Mouse (Mus musculus) retina, postnatal 1 day (tissue): ENCODE measurements at regions not wholly inside any gene's neighbourhood (a gene's known extent, or its start where the extent isn't known, plus 50 kb on each side); places are given as distances from the start of the nearest gene placed in this dataset.
A peak's percentile ranks its signal among the peaks of the same experiment; 100 is the strongest.

Experiments used
- DNase-seq: peaks from one replicate; pipeline ENCODE4 v3.0.0-alpha.2; 2012

DNA sequence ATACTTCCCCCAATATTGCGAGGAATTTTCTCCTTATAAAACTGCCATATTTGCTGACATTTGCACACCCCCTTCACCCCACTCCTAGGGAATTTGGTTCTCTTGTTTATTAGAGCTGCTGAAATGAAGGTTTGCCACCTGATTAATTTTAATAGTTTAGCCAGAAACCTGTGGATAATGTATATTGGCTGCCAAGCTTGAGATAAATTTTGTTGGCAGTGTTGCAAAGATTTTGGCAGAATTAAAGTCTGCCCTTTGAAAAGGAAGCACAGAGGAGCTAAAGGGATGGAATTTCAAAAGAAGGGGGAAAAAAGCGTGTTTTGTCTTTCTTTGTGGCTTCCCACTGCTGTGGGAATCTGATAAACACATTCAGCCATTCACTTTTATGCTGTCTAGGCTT is 354.6 kb upstream of the Car10 start:
- no peak for DNase-seq

DNA sequence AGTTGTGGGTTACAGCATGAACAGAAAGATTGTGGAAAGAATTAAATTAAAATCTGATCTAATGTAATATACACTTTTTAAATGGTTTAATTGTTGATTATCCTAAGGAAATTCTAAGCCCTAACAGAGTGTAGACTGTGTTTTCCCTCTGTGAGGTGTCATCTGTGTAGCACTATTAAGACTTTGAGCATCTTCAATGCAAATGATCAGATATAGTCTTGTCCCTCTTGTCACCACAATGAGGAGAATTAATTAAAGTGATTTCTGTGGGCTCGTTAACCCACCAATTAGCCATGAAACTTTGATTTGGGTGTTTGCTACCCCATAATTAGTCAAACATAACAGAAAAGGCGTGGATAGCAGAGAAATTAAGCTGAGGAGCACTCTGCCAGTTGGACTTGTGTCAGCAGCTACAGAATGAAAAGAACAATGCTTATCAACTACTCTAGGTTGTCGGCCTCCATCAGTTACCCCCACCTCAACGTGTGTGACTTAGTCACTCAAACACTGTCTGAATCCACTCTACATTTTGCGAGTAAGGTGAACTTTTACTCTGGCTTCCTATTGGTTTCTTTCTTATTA is 339.4 kb upstream of the Car10 start:
- peak; percentile 27 for DNase-seq

DNA sequence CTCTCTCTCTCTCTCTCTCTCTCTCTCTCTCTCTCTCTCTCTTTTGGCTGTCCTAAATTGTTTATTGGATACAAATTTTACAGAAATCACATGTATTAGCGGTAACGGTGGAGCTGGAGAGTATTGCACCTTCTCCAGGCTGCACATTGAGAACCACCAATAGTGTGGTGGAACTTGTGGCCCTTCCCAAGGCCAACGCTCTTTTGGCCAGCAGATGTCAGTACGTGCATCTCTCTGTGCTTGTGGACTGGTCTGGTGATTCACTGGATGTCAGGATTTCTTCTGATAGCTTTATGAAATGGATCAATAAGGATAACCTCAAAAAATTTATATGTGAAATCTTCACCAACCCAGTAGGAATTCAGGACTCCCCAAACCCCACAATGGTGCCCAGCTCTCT is 327.9 kb upstream of the Car10 start:
- no peak for DNase-seq

DNA sequence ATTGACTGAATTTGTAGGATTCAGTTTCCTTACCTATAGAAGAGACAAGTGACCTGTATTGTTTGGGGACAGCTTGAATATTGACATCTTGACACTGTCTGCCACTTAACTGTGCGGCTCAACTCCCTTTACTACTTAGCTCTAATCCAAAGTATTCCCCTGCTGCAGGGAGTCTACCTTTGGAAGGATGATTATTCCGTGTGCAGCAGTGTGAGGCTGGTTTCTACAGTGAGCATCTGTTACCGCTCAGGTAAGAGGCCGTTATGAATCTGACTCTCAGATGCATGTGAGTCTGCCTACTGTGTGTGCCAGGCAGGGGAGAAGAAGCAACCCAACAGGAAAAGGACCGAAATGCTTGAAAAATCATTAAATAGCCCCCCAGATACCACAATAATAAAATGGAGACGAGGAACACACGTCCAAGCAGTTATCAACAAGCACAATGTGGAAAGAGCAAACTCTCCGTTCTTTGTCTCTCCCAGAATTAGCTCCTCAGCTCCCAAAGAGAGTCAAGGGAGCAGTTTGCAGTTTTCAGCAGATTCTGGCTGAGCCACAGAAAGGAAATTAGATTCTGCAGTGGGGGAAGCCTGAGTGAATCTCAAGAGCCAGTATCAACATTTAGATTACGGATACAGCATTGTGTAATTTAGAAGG is 324.8 kb upstream of the Car10 start:
- DNase-seq = no peak

DNA sequence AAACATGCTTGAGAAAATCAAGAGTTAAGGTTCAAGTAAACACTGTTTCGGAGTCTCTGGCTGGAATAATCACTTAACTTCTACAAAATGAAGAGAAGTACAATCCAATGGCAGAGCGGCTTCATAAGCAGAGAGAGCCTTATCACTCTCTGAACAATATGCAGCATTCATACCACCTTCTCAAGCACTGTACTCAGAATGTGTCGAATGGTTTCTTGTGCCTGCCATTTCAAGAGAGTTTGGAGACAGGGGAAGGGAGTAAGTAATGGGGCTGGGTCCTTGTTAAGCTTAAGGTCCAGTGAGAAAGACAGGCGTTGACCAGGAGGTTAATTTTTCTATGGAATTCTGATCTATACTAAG is 324.3 kb upstream of the Car10 start:
- no peak for DNase-seq

DNA sequence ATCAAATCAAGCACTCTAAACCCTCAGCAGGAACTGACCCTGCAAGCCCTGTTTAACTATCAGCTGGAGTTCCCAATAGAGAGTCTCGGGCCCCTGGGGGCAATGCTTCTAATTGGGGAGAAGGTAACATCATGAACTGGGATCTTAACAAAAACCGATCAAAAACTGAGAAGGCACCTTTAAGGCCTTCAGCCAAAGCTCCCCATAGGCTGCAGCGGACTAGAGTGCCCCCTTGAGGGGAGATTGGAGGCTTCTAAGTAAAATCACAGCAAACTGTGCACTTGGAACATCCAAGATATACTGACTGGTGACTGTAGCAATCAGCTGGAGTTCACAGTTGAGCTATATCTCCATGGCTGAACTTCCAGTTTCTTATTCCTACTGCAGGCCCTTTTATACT is 323.0 kb upstream of the Car10 start:
- peak; percentile 31 for DNase-seq

DNA sequence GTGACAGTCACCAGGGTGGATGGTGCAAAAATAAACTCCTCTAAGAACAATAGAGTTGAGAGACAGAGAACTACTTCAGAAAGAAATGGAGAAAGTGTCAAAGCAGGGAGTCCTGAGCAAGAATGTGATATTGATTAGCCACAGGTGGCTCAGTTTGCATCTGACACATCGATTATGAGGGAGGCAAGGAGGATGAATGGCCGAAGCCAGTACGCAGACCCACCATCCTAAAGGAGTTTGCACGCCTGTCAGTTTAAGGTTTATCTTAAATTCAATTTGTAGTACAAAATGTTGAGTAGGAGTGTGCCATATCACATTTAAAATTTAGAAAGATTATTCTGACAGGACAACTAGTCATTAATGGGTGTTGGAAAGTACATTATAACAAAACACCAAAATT is 298.6 kb upstream of the Car10 start:
- no peak for DNase-seq
